Mouse (Mus musculus) stomach, embryonic 15.5 days (tissue): ENCODE data around the gene Mfsd14a. TPM values are rescaled to one million over a fixed set of nuclear protein-coding genes. Genes with fewer than 3 reads are reported as not detected.

Experiments
- ATAC-seq: fragments of 200-750 bp; cut with Nextera tagmentation; 2 replicates; pipeline ENCODE4 v1.8.0; 2017; ENCODE audit warnings: low read depth, moderate number of reproducible peaks, moderate TSS enrichment; ENCODE audit not compliant: insufficient read depth, low FRiP score
- H3K27ac ChIP-seq: fragments of 300-500 bp; sonication (generic); 2 replicates; pipeline ENCODE4 v1.5.1; 2015; ENCODE audit warnings: mild to moderate bottlenecking, inconsistent platforms
- H3K27me3 ChIP-seq: fragments of 300-500 bp; sonication (generic); replicated peaks from 2 replicates; pipeline ENCODE4 v1.6.1; 2015; ENCODE audit warnings: inconsistent platforms
- H3K36me3 ChIP-seq: fragments of 300-500 bp; sonication (generic); 2 replicates; pipeline ENCODE4 v1.6.1; 2015; ENCODE audit warnings: inconsistent platforms
- H3K4me1 ChIP-seq: fragments of 300-500 bp; sonication (generic); 2 replicates; pipeline ENCODE4 v1.6.1; 2015; ENCODE audit warnings: inconsistent platforms
- H3K4me2 ChIP-seq: fragments of 300-500 bp; sonication (generic); 2 replicates; pipeline ENCODE4 v1.6.1; 2015; ENCODE audit warnings: mild to moderate bottlenecking, inconsistent platforms
- H3K4me3 ChIP-seq: fragments of 300-500 bp; sonication (generic); replicated peaks from 2 replicates; pipeline ENCODE4 v1.5.1; 2015; ENCODE audit warnings: inconsistent platforms
- H3K9ac ChIP-seq: fragments of 300-500 bp; sonication (generic); 2 replicates; pipeline ENCODE4 v1.6.1; 2015; ENCODE audit warnings: inconsistent platforms
- H3K9me3 ChIP-seq: fragments of 300-500 bp; sonication (generic); 2 replicates; pipeline ENCODE4 v1.6.1; 2016; ENCODE audit warnings: inconsistent platforms
- WGBS: fragments of 180-500 bp; shearing (Covaris S2); methylation state at CpG from one replicate; pipeline ENCODE4 v1.1.7; 2015; 5-methylcytosine and 5-hydroxymethylcytosine counted together
- polyA plus RNA-seq: library from polyadenylated mRNA; unstranded; fragments of >200 nt; fragmentation: Nextera tagmentation; extraction: Ambion mirVana; gene quantifications from 2 replicates; pipeline ENCODE4 v1.2.1, GENCODE M21; 2015

The Mfsd14a gene
- 79.5 and 86.6 TPM in 2 replicates for polyA plus RNA-seq

- under 1% methylated on average over 39 of the region's 39 CpGs for WGBS
- peak within 1 kb of the TSS; percentile 90 for H3K9ac ChIP-seq
- H3K36me3 ChIP-seq = no peaks in the 10 kb centered on the region
- H3K27me3 ChIP-seq = no peaks in the 10 kb centered on the region
- peak within 1 kb of the TSS; percentile 57 for H3K4me2 ChIP-seq
- no peaks in the 10 kb centered on the region for H3K9me3 ChIP-seq
- H3K4me1 ChIP-seq = peaks cover 6% of the 10 kb centered on the region; the same call in 1 of the 2 replicates
- peak within 1 kb of the TSS; percentile 83 for H3K4me3 ChIP-seq
- H3K27ac ChIP-seq = peak within 1 kb of the TSS; percentile 89
- ATAC-seq = peak; percentile 99
Measured at GRCm38 (mm10) chr3:116662463-116662863, at the start of gene Mfsd14a. Gene Mfsd14a (minus strand): TSS chr3:116662677.

GRCm38 (mm10) chr3:116711624-116712435, 49.4 kb upstream of the Mfsd14a start:
- Histone ChIP-seq H3K36me3 (no peaks in the 10 kb centered on the region), H3K9me3 (no peaks in the 10 kb centered on the region), H3K27me3 (no peaks in the 10 kb centered on the region), H3K27ac (peak overlapping the region; percentile 91), H3K4me1 (peaks cover 8% of the 10 kb centered on the region; the same call in 1 of the 2 replicates), H3K9ac (peak overlapping the region; percentile 83), H3K4me2 (peak overlapping the region; percentile 67), H3K4me3 (peak overlapping the region; percentile 78)
- WGBS = under 1% methylated on average over 85 of the region's 85 CpGs
- ATAC-seq = peak; percentile 84

- ATAC-seq = no peak
- Histone ChIP-seq H3K4me1 (peaks cover 8% of the 10 kb centered on the region; the same call in 1 of the 2 replicates), H3K36me3 (no peaks in the 10 kb centered on the region), H3K4me3 (peak overlapping the region; percentile 78), H3K4me2 (peak overlapping the region; percentile 67), H3K27ac (no peak overlapping the region), H3K27me3 (no peaks in the 10 kb centered on the region), H3K9me3 (no peaks in the 10 kb centered on the region), H3K9ac (no peak overlapping the region)
- 34% methylated on average over 9 of the region's 9 CpGs for WGBS
Measured at GRCm38 (mm10) chr3:116710941-116711340, 48.5 kb upstream of the Mfsd14a start.

GRCm38 (mm10) chr3:116705637-116706204, 43.2 kb upstream of the Mfsd14a start:
- no peak overlapping the region for H3K4me3 ChIP-seq
- WGBS = 97% methylated on average over 1 of the region's 1 CpGs
- no peaks in the 10 kb centered on the region for H3K36me3 ChIP-seq
- H3K9ac ChIP-seq = no peak overlapping the region
- H3K9me3 ChIP-seq = no peaks in the 10 kb centered on the region
- H3K27me3 ChIP-seq = no peaks in the 10 kb centered on the region
- no peak for ATAC-seq
- no peak overlapping the region for H3K4me2 ChIP-seq
- 0 out of 2 replicates have a peak, but pooled peaks cover 4% of the 10 kb centered on the region for H3K4me1 ChIP-seq
- no peak overlapping the region for H3K27ac ChIP-seq

- Histone ChIP-seq H3K27me3 (no peaks in the 10 kb centered on the region), H3K27ac (no peak overlapping the region), H3K36me3 (no peaks in the 10 kb centered on the region), H3K4me1 (no peaks in the 10 kb centered on the region), H3K9me3 (no peaks in the 10 kb centered on the region), H3K9ac (no peak overlapping the region), H3K4me3 (no peak overlapping the region), H3K4me2 (no peak overlapping the region)
- no peak; the same call in 1 of the 2 replicates for ATAC-seq
- WGBS = 83% methylated on average over 5 of the region's 5 CpGs
Measured at GRCm38 (mm10) chr3:116703835-116704234, 41.4 kb upstream of the Mfsd14a start.

GRCm38 (mm10) chr3:116702647-116703272, 40.3 kb upstream of the Mfsd14a start:
- no peaks in the 10 kb centered on the region for H3K27me3 ChIP-seq
- H3K9ac ChIP-seq = no peak overlapping the region
- no peak overlapping the region for H3K4me2 ChIP-seq
- H3K36me3 ChIP-seq = no peaks in the 10 kb centered on the region
- H3K4me1 ChIP-seq = no peaks in the 10 kb centered on the region
- ATAC-seq = peak; percentile 78
- H3K4me3 ChIP-seq = no peak overlapping the region
- H3K9me3 ChIP-seq = no peaks in the 10 kb centered on the region
- 77% methylated on average over 1 of the region's 1 CpGs for WGBS
- H3K27ac ChIP-seq = no peak overlapping the region

GRCm38 (mm10) chr3:116701601-116702000, 39.1 kb upstream of the Mfsd14a start:
- H3K9me3 ChIP-seq = no peaks in the 10 kb centered on the region
- H3K4me2 ChIP-seq = no peak overlapping the region
- H3K36me3 ChIP-seq = no peaks in the 10 kb centered on the region
- 88% methylated on average over 4 of the region's 4 CpGs for WGBS
- no peaks in the 10 kb centered on the region for H3K27me3 ChIP-seq
- no peaks in the 10 kb centered on the region for H3K4me1 ChIP-seq
- no peak overlapping the region for H3K4me3 ChIP-seq
- ATAC-seq = no peak
- H3K9ac ChIP-seq = no peak overlapping the region
- 0 out of 2 replicates have a peak overlapping the region, but pooled peaks have one; percentile 41 for H3K27ac ChIP-seq

GRCm38 (mm10) chr3:116698786-116699185, 36.3 kb upstream of the Mfsd14a start:
- no peak overlapping the region for H3K27ac ChIP-seq
- ATAC-seq = no peak
- H3K4me3 ChIP-seq = no peak overlapping the region
- H3K36me3 ChIP-seq = no peaks in the 10 kb centered on the region
- H3K4me1 ChIP-seq = no peaks in the 10 kb centered on the region
- H3K4me2 ChIP-seq = no peak overlapping the region
- H3K9me3 ChIP-seq = no peaks in the 10 kb centered on the region
- 73% methylated on average over 2 of the region's 2 CpGs for WGBS
- H3K27me3 ChIP-seq = no peaks in the 10 kb centered on the region
- no peak overlapping the region for H3K9ac ChIP-seq

GRCm38 (mm10) chr3:116695666-116695985, 33.1 kb upstream of the Mfsd14a start:
- H3K4me1 ChIP-seq = no peaks in the 10 kb centered on the region
- H3K4me2 ChIP-seq = no peak overlapping the region
- no peak overlapping the region for H3K4me3 ChIP-seq
- WGBS = 74% methylated on average over 2 of the region's 2 CpGs
- H3K27ac ChIP-seq = no peak overlapping the region
- H3K36me3 ChIP-seq = no peaks in the 10 kb centered on the region; the same call in 1 of the 2 replicates
- ATAC-seq = no peak
- H3K9me3 ChIP-seq = no peaks in the 10 kb centered on the region
- no peak overlapping the region for H3K9ac ChIP-seq
- no peaks in the 10 kb centered on the region for H3K27me3 ChIP-seq

- Histone ChIP-seq H3K27ac (no peak overlapping the region), H3K9ac (no peak overlapping the region), H3K4me2 (no peak overlapping the region), H3K9me3 (no peaks in the 10 kb centered on the region), H3K27me3 (no peaks in the 10 kb centered on the region), H3K36me3 (no peaks in the 10 kb centered on the region; the same call in 1 of the 2 replicates), H3K4me1 (no peaks in the 10 kb centered on the region), H3K4me3 (no peak overlapping the region)
- 77% methylated on average over 8 of the region's 8 CpGs for WGBS
- ATAC-seq = 0 out of 2 replicates have a peak, but pooled peaks have one; percentile 71
Measured at GRCm38 (mm10) chr3:116694955-116695665, 32.6 kb upstream of the Mfsd14a start.

- Histone ChIP-seq H3K9ac (no peak overlapping the region), H3K4me2 (no peak overlapping the region), H3K27me3 (no peaks in the 10 kb centered on the region), H3K4me1 (no peaks in the 10 kb centered on the region), H3K27ac (no peak overlapping the region), H3K9me3 (no peaks in the 10 kb centered on the region), H3K4me3 (no peak overlapping the region), H3K36me3 (no peaks in the 10 kb centered on the region; the same call in 1 of the 2 replicates)
- WGBS = 94% methylated on average over 3 of the region's 3 CpGs
- ATAC-seq = peak; percentile 87
Measured at GRCm38 (mm10) chr3:116694312-116694711, 31.8 kb upstream of the Mfsd14a start.
